Mouse (Mus musculus) A20 (cell line): ENCODE results near the gene Fam98a.

Source experiments
- DNase-seq: peaks from one replicate; pipeline ENCODE4 v3.0.0-alpha.2; 2011; ENCODE audit warnings: low read depth, low spot score

The Fam98a gene

DNA sequence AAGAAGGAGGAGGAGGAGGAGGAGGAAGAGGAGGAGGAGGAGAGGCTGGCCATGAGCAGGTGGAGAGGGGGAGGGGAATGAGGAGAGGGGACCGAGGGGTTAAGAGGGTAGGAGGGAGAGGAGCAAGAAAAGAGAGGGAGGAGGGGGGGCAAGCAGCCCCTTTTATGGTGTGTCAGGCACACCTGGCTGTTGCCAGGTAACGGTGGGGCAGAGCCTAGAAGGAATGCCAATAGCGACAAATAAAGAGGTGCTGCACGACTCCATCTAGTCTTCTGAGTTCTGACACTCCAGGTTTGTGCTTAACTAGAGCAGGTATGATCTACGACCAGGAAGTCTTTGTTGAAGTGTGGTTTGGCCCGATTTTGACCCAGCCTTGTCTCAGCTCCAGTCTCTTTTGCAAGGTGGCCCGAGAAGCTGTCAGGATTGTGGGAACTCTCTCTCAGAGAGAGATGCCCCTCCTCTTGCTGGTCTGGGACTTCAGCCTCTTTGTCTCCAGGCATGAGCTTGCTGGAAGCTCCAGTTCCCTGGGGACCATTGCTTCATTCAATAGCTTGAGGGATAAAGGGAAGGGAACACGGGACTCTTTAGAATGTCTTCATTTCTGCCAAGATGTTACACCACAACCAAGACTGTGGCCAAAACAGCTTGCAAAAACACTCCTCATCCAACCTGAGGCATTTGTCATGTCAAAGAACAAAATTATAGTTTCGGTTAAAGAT is 29.2 kb downstream of the Fam98a start:
- no peak for DNase-seq

DNA sequence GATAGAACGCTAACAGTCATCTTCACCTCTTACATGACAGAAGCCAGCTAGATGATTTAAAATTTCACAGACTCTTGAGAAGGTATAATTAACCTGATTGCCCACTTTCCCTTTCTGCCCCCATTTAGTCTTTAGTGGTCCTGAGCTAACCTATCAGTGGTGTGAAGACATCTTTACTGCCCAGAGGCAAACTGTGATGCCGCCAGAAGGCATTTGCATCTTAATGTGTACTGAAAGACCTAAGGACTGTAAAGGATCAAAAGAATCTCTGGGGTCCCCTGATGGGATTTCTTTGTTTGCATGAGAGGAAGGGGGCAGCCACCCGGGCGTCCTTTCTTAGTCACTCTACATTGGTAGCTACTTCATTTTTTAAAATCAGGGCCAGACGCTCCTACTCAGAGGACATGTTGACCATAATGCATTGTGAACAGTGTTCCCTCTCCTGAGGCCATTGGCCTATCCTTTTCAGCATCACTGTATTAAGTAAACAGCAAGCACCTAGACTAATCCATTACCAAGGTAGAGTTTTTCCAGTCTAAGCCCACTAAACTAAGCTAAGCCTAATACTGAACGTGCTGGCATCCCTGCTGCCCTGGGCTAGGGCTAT is 30.4 kb downstream of the Fam98a start:
- no peak for DNase-seq

DNA sequence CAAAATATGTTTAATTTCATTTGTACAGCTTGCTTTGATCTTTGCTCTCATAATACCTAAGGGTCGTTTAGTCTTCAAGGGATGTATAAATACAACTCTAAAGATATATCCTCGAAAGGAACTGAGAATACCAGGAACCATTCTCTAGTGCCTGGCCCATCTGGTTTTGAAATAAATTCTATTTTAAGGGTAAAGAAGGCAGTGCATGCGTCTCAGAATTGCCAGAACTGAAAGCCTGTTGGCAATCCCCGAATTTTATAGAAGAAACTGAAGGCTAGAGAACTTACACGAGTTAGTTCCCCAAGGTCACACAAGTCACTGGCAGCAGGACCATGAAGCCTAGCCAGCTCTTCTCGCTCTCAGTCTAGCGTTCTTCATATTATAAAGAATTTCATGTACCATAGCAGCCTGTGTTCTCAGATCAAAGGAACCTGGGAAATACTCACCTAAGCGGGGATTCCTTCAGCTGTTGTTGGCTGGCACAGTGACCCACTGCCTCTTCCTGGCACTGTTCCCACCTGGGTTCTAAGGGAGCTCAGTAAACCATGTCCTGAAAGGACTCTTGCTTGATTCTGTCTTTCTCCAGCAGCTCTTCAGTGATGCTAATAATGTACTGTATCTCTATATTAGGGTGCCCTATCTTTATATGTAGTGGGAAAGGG is 32.4 kb downstream of the Fam98a start:
- peak; percentile 59 for DNase-seq

DNA sequence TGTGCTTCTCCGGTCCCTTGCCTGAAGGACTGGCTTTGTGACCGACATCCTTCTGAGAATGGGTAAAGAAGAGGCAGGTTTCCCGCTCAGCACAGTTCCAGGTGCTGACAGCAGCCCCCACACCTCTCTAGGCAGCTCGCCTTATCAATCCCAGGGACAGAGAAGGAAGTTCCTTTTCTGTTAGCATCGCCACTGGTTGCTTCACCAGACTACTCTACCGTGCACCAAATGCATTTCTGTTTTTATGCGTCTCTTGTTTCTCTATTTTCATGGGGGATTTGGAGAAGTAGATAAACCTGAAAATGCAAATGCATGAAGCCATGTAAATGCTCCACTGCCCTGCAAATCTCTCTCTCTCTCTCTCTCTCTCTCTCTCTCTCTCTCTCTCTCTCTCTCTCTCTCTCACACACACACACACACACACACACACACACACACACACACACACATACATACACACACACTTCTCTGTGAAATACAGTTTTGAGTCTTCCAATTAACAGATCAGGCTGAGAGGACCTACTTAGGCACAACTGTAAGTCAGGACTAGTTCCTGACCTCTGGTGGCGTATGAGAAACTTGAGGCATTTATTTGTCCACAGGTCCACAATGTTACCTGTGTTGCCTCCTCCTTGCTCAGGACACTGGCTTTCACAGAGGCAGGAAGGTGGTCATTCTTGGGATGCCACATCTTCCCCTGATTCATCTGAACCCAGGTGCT is 33.4 kb downstream of the Fam98a start:
- peak; percentile 88 for DNase-seq

DNA sequence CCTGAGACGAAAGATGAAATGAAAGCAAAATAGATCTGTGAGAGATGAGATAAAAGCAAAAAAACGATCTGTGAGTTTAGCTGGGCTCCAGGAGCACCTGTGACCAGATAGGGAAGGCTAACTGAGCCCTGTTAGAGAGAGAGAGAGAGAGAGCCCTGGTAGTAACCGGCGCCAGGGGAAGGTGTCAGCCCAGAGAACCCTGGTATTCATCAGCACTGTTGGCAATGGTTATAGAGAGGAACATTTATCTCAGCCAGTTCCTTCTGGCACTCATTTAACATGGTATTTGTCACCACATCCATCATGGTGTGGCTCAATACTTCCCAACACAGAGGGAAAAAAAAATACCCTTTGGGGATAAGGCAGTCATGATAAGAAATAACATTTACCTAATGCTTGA is 35.2 kb downstream of the Fam98a start:
- DNase-seq: no peak

DNA sequence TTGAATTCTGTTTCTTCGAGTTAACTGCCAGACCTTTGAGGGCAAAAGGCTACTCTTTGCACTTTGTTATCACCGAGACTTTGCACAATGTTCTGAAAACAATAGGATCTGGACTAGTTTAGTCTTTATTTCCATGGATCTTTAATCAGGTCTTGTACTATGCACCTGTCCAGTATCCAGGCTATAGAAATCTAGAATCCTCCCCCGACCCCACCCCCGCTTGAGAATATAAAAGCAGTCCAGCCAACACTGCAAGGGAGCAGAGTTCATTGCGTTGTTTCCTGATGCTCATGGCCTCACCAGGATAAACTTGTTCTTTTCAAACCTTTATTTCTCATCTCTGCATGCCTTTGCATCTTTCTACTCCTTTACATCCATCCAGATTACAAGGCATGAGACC is 42.5 kb downstream of the Fam98a start:
- no peak for DNase-seq

DNA sequence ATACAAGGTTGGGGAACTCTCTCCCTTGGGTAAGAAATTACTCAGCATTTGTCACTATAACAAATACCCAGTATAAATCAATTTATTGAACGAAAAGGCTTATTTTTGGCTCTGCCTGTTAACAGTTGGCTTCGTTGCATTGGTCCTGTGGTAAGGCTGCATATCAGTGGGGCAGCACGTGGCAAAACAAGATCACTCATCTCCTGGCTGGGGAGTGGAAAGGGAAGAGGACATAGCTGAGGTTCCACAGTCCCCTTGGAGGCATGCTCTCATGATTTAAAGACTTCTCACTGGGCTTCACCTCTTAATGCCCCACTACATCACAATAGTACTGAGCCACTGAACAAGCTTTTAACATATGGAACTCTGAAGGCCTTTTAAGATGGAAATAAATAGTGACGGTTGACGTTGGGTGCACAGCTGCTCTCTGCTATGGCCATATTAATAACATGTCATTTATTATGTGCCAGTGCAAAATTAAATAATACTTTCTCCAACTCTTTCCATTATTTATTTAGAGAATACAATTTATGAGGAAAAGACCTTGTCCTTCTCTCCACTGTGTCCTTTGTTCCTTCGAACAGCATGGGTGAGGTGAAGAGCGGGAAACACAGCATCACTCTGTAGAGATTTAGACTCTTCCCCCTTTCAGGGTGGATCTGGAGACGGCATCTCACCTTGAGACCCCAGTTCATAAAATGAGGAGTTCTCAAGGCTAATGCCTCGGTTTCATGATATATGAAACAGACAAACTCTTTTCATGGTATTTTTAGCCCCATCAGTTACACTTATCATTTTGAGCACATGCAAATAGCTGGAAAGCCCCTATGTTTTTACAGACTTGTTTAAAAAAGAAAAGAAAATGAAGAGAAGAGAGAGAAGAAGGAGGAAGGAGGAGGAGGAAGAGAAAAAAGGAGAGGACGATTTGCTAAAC is 44.8 kb downstream of the Fam98a start:
- peak; percentile 84 for DNase-seq

DNA sequence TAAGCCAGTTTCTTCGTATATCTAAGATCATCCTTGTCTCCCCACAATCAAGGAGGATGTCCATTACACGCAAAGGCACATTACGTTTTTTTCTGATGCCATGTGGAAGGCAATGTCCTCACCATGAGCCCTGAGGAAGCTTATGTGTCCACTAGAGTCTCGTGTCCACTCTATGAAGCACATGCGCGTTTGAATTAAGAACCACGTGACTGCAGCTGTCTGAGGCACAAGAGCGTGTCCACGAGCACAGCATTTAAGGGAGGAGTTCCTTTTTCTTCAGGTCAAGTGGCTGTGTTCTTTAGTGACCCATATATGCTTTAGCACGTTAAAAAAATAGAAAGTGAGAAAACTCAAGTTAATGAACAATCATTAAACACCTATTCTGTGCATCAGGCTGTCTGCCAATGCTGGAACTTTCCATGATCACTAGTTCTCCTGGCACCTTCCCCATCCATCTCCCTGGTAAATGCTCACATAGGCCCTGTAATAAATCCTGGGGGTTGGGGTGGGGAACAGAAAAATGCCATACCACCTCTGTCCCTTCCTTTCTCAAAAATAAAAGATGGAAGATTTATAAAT is 45.6 kb downstream of the Fam98a start:
- DNase-seq: peak; percentile 85

DNA sequence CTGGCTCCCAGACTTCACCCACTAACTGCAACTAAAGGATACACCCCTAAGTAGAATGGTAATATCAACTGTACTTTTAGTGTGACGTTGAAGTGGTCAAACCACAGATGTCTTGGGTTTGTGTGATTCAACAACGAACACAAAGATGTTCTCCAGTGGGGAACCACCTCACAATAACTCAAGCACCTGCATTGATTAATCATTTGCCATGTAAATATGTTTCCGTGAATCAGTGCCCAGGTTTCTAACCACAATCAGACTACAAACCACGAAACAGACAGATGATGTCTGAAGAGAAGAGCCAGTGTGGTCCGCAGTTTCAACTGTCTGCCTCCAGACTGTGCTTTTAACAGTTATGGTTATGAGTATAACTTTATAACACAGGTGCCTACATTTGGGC is 46.7 kb downstream of the Fam98a start:
- peak; percentile 93 for DNase-seq

DNA sequence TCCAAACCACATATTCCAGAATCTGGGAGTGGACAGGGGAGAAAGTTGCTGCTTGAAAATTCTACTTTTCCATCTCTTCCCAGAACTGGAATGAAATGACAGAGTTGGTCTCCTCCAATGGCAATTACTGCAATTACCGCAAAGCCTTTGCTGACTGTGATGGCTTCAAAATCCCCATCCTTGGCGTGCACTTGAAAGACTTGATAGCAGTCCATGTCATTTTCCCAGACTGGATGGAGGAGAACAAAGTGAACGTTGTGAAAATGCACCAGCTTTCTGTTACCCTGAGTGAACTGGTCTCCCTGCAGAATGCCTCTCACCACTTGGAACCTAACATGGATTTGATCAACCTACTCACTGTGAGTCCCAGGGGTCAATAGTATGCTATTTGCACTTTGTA is 48.7 kb downstream of the Fam98a start:
- DNase-seq: no peak

DNA sequence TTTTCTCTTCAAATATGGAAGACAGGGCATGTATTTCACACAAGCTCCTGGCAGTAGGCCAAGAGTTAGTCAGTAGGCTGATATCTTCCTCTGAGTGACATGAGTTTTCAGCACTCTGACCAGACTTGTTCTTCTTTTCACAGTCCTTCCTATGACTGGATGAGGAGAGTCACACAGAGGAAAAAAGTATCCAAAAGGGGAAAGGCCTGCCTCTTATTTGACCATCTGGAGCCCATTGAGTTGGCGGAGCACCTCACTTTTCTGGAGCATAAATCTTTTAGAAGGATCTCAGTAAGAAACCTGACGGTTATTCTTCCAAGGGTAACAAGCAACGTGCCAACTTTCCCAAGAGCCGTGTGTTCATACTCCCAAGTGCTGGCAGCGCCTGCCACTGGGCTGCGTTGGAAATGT is 53.5 kb downstream of the Fam98a start:
- DNase-seq: no peak

DNA sequence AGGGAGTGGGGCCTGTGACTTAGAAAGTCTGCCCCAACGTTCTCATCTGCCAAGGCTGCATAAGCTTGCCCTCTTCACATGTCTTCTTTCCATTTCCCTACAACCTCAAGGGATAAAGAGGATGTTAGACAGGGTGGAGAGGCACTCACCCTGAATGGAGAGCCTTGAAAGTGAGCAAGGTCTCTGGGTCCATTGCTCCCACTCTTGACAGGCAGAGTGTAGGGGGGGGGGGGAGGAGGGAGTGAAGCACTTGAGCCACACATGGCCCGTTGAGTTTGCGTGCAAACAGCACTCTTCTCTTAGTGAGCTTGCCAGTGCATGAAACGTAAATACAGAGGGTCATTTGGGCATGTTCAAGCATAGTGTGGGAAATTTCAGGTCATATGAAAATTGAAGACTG is 56.5 kb downstream of the Fam98a start:
- no peak for DNase-seq
